Mouse (Mus musculus) T-helper 1 cell (primary cell): ENCODE results near the gene Prr15l.

Experiments
- in situ Hi-C: fragments of 300-600 bp; cut with MboI, MseI; formaldehyde crosslinking; loops from one replicate; pipeline ENCODE4 v1.15.1; 2025; ENCODE audit warnings: high pct_unique_total_duplicates

Gene Prr15l

GRCm38 (mm10) chr11:96928088-96928487 lies at the start of gene Prr15l:
Gene Prr15l, plus strand, starts transcription at chr11:96928104.
- in situ Hi-C loops, result no loop called here

DNA sequence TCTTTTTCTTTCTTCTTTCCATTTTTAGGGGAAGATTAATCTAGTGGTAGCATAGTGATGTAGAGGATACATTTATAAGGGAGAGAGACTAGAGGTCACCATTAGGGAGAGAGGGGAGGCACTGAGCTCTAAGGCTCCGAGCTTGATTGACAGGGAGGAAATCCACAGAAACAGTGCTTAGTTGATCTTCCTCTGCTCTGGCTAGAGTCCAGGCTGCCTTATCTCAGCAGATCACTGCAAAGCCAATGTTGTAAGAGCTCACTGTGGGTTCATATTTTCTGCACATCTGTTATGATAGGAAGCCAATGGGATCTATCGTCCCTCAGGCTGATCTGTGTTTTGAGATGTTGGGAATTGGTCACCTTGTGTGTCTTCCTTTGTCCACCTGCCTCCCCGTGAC lies 49.2 kb upstream of the Prr15l start:
- in situ Hi-C loops, result no loop called here

DNA sequence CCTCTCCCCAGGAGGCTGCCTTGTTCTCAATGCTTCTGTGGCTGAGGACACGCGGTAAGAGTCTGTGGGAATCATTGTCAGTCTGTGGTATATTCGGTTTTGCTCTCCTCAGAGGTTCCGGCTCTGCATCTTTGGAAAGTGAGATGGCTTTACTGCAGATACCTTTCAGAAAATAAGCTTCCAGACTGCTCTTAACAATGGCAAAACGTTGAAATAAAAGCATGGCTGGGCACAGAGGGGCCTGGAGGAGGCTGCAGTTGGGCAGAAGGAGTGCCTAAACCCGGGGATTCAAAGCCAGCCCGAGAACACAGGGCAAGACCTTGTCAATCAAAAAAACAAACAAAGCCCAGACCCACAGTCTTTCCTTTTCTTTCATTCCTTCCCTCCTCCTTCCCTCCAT lies 48.5 kb upstream of the Prr15l start:
- in situ Hi-C loops, result no loop called here

- in situ Hi-C loops, result no loop called here
Measured at GRCm38 (mm10) chr11:96880296-96880695, 47.6 kb upstream of the Prr15l start.

DNA sequence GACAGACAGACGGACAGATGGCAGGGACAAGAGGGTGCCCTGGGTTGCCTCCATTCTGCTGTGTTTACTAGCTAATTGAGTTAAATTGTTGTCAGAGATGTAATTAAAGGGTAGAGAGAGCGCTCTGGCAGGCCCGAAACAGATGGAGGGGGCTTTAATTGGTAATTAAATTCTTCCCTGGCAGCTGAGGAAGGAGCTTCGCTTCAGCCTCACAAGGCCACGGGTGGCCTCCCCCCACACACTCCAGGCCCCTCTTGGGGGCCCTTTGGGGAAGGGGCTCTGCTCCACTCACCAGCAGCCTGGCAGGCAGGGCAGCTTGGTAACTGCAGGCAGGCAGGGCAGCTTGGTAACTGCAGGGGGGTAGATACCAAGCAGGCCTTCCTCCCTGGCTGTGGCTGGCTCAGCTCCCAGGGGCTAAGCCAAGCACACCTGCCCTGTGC lies 42.0 kb upstream of the Prr15l start:
- in situ Hi-C loops, result no loop called here

- in situ Hi-C loops, result no loop called here
Measured at GRCm38 (mm10) chr11:96886942-96887546, 40.9 kb upstream of the Prr15l start.

DNA sequence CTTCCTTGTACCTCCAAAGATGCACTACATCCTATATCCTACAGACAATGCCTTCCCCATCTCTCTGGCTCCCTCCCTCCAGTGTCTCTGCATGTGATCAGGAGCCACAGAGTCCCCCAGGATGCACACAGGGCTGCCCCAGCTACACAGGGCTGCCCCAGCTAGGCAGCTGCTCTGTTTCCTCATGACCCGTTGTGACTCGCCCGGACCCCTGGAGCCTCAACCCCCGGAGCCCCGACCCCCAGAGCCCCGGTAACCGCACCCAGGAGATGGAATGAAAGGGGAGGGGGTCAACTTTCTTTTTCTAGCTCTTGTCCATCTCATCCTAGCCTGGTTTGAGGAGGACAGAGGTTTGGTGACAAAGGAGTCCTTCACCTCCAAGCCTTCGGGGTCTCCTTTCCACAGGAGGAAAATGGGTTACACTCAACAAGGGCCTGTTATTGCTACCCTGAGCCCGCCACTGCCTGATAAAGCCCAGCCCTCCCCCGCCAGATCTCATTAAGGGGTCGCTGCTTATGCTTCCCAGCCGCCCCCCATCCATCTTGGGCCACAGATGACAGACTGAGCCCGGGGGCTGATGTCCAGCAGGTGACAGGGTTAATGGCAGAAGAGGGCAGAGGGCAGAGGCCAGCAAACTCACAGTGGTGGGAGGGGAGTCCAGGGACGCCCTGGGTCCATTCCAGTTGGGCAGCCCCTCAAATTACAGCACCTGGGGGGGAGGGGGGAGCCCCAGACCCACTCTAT lies 35.9 kb upstream of the Prr15l start:
- in situ Hi-C loops, result no loop called here

- in situ Hi-C loops, result no loop called here
Measured at GRCm38 (mm10) chr11:96893203-96893842, 34.6 kb upstream of the Prr15l start.

DNA sequence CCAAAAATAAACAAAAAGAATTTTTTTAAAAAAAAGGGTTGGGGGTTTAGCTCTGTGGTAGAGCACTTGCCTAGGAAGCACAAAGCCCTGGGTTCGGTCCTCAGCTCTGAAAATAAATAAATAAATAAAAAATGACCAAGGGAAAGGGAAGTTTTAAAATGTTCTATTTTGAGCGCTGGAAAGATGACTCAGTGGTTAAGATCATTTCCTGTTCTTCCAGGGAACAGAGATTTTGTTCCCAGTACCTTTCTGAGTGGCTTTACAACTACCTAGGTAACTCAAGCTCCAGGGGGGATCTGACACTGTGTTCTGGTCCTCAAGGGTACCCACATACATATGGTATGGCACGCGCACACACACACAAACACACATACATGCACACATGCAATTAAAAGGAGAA lies 32.0 kb upstream of the Prr15l start:
- in situ Hi-C loops, result no loop called here

- in situ Hi-C loops, result no loop called here
Measured at GRCm38 (mm10) chr11:96899449-96900306, 28.2 kb upstream of the Prr15l start.

DNA sequence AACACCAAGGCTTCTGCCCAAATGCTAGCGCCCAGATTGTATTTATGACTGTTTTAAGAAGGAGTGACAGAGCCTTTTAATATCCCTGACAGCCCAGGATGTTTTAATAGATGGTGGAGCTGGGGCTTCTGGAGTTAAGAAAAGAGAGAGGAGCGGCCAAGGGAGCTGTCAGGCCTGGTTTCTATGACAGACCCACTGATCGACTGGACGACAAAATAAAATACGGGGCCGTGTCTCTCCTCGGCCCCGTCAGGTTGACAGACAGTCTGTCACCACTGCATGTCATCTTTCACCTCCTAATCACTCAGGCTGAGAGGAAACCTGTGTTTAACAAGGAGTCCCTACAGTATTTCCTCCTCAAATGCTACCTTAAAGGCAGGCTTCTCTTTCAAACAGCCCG lies 26.6 kb upstream of the Prr15l start:
- in situ Hi-C loops, result no loop called here

DNA sequence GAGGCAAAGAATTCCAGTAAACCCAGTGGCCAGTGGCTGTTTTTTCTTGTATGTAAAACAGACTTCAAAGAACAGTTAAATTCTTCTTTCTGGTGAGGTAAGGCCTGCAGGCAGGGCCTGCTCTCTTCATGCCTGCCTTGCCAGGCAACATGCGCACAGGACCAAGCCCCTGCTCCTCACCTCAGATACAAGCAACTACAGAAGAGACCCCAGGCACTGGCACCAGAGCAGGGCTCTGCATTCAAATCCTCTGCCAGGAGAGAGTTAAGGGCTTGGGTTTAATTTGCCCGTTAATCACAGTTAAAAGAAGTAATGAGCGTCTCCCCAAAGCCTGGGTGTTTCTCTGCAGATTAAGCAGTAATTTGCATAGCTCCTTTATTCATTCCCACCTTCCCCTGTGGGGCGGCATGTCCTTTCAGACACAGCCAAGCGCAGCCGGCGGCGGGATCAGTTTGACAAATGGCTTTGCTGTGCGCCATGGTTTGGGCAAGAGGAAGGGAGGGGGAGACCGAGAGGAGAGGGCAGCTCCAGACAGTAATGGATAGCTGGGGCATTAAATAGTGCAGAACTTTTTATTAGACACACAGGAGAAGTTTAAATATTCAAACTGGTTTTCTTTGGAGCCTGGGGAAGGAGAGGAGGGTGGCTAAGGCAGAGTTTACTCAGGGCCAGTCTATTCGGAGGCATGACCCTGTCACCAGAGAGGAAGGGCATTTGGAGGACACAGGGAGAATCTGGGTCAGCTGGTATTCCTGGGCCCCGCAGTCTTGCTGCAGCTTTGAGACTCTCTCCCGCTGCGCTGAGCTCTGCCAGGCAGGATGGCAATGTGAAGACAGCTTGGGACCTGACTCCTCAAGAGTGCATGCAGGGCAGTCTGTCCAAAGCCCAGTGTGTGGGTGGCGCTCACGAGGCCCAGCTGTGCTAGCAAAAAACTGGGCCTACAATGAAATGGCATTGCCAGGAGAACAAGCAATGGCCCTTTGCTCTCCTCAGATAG lies 25.0 kb upstream of the Prr15l start:
- in situ Hi-C loops, result no loop called here

- in situ Hi-C loops, result no loop called here
Measured at GRCm38 (mm10) chr11:96906431-96907161, 21.3 kb upstream of the Prr15l start.

GRCm38 (mm10) chr11:96908594-96908993 lies 19.3 kb upstream of the Prr15l start:
- in situ Hi-C loops, result no loop called here

- in situ Hi-C loops, result loop anchor here (5.0 kb wide), 2 partner anchors 48 to 107 kb away; no protein-coding TSS in a partner anchor
Measured at GRCm38 (mm10) chr11:96910003-96910402, 17.9 kb upstream of the Prr15l start.

DNA sequence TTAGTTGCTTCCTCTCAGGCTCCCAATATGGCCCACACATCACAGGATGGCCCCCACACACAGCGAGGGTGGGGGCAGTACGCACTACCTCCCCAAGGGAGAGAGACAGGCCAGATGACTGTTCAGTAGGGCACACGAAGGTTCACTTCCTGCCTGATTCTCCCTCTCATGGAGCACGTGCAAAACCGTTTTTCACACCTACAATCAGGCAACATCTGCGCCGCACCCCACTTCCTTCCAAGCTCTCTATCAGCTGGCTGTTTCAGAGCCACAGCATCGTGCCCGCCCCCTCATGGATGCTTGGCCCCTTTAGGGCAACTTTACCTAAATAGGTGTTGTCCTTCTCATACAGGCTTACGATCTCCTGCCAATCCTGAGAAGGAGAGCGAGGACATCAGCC lies 15.2 kb upstream of the Prr15l start:
- in situ Hi-C loops, result loop anchor here (5.0 kb wide), 2 partner anchors 50 to 105 kb away; no protein-coding TSS in a partner anchor

GRCm38 (mm10) chr11:96916044-96916884 lies 11.6 kb upstream of the Prr15l start, which contains the start of gene Cdk5rap3:
Gene Cdk5rap3, minus strand, starts transcription at chr11:96916496.
- in situ Hi-C loops, result no loop called here

DNA sequence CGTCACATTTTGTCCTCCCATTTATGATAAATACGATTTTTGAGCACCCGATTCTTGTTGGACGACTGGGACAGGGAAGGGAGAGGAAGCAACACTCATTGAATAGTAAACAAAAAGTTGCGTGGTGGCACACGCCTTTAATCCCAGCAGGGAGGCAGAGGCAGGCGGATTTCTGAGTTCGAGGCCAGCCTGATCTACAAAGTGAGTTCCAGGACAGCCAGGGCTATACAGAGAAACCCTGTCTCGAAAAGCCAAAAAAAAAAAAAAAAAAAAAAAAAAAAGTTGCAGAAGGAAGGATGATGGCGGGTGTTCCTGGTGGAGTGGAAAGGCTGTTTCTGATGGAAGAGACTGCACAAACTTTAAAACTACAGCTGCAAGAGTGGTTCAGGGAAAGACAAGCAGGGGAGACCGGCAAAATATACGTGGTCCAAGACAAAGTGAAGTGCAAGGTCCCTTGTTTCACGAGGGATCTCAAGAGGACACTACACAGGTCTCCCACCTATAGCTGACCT lies 11.0 kb upstream of the Prr15l start:
- in situ Hi-C loops, result no loop called here

DNA sequence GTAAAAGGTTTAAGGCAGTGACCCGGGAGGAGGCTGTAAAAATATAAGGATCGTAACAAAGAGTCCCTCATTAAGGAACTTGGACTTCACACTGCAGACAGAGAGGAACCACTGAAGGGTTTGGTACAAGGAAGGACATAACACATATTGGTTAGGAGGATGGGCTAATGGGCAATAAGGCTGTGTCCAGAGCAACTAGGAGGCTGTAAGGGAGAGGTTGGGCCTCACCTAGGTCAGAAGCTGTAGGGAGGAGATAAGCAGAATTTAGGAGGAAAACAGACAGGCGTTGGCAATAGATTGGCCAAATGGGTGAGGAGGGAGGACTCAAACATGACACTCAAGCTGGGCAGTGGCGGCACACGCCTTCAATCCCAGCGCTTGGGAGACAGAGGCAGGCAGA lies 10.5 kb upstream of the Prr15l start:
- in situ Hi-C loops, result no loop called here
